Mouse (Mus musculus) left cerebral cortex, adult 18-20 months (tissue): ENCODE measurements around the gene Gm49355. TPM values are rescaled to one million over a fixed set of nuclear protein-coding genes. Genes with fewer than 3 reads are reported as not detected.
"Not testable (repeated sequence)": the region's sequence is repeated elsewhere in the genome, so short reads cannot be mapped to it uniquely, and the experiment has no call there.

Experiments used
- DNase-seq, 2 experiments: peaks; one replicate each; pipeline ENCODE4 v3.0.0; 2021 to 2022; ENCODE audit warnings: low spot score in 2 of 2, mixed read lengths in 1 of 2
- long read RNA-seq, 2 experiments: library from polyadenylated mRNA; stranded (forward); transcript quantifications; one replicate each; pipeline ENCODE4 v2.0.0; 2021
- total RNA-seq, 2 experiments: library from RNA; stranded (reverse); gene quantifications; 2 replicates each; pipeline ENCODE4 v1.2.3; 2021

Gm49355 gene
- total RNA-seq: under 1 TPM; 0.12 to 0.49 TPM
- long read RNA-seq, experiment 1, partial matches to known transcripts: 0 of 1 reads
- long read RNA-seq, experiment 1, other reads (novel, unspliced or antisense): 1 of 1 reads
- long read RNA-seq, experiment 2, partial matches to known transcripts: 0 of 1 reads
- long read RNA-seq, experiment 2, other reads (novel, unspliced or antisense): 1 of 1 reads

DNA sequence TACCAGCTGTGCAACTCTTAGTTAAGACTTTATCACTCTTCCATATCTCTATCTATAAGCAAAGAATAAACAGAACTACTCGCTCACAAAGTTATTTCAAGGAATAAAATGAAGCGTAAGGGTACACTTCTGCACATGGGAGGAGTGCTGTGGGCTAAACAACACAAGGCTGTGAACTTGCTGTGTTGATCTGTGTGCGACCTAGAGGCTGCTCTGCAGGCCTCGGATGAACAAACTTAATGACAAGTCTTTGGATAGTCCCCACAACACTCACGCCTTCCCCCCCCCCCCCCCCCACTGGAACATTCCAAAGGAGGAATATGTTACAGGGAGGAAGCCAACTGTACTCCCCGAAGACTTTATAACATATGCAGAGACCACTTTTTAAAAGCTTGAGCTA lies at the start of gene Gm49355:
TSS of gene Gm49355 (plus strand) at position 336 of the 400 bp plus-strand sequence.
- no peak for DNase-seq

DNA sequence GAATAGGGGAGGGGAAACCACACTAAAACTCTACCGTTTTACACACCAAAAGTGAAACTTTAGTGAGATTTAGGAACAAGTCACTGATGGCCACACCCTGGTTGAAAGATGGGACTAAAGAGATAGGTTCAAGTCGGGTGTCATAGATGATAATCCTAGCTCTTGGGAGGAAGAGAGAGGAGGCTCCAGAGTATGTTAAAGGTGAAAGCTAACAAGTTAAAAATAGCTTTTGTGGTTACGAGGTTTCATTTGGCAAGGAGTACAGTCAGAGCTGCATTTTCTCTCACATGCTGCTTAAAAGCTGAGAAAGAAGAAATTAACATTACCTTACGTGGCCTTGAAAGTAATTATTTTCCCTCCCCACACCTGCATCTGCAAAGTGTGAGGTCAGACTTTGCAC lies 40.0 kb upstream of the Gm49355 start:
- no peak for DNase-seq

DNA sequence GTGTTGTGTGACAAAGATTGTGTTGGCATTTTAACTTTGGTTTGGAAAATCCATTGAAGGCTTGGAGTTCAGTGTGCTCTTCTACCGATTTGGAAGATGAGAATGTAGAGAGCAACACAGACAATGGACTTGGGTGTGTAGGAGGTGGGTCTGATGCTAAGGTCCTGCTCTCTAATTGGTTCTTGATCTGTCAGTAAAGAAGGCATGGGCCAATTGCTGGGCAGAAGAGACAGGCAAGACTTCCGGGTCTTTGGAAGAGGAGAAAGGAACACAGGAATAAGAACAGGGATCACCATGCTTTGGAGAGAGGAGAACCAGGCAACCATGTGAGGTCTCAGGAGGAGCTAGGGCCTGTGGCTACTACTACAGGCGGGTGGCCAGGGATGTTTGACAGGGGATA lies 7.7 kb upstream of the Gm49355 start:
- no peak for DNase-seq

DNA sequence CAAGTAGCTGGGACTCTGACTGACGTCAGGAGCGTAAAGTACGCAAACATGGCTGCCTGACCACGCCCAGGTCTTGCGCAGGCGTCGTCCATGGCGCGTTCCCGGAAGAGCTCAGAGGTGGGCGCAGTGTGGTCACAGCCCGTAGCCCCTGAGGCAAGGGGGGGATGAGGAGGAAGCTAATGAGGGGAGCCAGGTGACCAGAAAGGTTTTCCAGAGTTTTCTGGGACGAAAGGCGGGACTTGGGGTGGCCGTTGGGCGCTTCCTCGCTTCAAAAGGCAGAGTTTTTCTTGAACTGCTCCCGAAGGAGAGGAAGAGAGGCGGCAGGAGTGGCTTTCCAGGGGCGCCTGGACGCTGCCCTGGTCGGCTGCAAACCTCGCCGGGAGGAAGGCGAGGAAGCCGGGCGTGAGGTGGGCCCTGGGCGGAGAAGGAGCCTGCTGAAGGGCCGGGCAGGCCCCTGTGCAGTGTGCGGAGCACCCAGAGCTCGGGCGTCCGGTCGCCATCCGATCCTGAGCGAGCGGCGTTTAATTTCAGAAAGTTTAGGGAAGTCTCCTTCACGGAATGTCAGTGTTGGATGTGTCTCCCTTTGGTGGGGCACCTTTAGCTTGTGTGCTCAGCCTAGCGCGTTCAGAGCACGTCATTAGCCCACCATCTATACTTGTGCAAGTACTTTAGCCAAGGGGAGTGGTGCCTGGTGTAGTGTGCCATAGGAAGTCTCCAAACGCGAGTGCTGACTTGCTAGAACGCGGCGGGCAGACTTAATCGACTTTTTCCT lies 551 bp downstream of the Gm49355 start, which contains the start of gene 3830406C13Rik:
TSS of gene 3830406C13Rik (plus strand) at position 33 of the 772 bp plus-strand sequence.
- DNase-seq: peak; percentile 84 to 90

DNA sequence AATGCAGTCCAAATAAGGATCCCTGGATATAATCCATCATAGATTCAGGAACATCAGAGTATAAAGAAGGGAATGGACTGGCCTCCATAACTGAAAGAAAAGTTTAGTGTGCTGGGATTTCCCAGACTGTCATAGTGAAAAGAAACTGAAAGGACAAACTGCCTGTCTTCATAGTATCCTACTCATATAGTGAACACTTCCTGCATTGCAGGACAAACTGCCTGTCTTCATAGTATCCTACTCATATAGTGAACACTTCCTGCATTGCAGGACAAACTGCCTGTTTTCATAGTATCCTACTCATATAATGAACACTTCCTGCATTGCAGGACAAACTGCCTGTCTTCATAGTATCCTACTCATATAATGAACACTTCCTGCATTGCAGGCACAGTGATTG lies 6.0 kb downstream of the Gm49355 start:
- DNase-seq: not testable (repeated sequence)

DNA sequence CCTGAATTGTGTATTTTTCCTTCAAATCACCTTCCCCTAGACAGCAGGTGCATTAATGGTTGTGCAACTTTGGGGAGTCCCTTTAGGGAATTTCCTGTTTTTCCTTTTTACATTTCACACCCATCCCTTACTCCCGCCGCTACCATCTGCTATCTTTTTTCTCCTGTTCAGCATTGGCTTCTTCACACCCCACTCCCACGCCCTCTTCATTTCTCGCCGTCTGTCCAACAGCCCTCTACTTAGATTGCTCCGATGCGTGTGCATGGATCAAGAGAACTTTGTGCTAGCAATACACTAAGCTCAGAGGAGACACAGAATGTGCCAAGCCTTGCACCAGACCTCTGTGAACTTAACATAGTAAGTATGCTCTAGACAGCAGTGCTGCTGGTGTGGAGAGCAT lies 12.6 kb downstream of the Gm49355 start:
- peak; percentile 74 to 83 for DNase-seq

DNA sequence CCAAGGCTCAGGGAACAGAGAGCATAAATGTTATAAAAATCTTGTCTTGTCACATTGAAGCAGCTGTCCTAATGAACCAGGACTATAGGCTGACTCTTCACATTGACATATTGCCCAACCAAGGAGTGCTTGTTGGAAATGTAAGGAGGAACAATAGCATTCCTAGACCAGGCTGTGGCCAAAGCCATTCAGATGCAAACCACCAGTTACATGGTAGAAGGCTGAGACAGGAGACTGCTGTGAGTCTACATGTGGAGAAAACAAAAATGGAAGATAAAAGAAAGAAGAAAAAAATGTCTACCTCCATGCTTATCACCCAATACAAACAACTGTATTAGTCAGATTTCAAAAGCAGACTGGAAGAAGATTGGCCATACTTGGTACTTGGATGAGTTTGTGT lies 15.4 kb downstream of the Gm49355 start:
- no peak for DNase-seq

DNA sequence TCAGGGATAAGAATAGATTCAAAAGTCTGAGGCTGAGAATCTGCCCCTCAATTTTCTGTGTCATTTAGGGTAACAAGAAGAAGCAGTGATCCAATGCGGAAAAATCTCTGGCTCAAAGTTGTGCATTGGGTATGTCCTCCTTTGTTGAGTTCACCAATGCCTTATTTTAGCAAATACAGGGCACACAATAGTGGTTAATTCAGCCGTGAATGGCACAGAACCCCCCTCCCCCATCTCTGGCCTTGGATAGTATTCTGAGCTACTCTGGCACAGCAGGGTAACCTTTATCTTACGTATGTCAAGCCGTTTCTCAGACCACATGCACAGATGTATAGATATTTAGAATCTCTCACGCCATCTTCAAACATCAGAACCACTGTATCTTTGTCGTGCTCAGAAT lies 15.9 kb downstream of the Gm49355 start:
- DNase-seq: no peak

DNA sequence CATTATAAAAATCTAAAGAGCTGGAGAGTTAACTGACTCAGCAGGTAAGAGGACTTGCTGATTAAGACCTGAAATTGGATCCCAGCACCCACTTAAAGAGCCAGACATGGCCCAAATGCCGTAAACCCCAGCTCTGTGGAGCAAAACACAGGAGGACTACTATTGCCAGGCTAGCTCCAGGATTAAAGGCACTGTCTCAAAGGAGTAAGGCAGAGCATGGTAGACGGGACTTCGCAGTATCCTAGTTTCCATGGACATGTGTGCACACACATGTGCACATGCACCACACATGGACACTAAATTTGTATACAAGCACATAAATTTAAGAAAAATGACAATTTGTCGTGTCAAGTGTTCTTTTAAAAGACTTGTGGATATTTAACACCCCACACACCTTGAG lies 16.5 kb downstream of the Gm49355 start:
- DNase-seq: no peak

DNA sequence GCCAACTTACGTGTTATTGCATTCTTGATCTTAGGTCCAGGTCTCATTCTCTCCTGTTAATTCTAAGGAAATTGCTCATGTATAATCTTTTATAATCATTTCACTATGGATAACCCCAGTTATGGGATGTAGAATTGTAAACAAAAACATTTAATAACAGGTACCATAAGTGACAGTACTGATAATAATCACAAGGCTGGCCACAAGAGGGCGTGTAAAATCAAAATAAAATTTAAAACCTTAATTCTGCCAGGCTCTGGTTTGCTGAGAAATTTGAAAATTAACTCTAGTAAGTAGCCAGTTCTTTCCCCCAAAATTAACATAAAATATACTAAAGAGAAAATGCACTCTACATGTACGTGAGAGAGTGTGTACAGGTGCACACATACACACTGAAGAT lies 16.9 kb downstream of the Gm49355 start:
- DNase-seq: peak; percentile 15 to 34

DNA sequence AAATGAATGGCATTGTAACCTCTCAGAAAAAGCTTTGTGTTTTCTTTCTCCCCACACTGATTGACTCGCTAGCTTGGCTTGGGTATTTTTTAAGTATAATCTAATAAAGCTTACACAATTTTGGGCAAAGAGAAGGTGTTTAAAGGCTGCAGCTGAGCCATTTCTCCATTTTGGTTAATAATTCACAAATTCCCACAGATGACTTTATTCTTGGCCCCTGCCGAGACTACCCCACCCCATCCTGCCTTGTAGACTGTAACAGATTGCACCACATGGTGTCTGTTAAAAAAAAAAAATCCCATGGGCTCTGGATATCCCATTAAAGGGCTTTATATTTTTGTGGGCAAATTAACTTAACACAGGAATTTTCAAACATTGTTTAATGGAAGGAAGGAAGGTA lies 19.3 kb downstream of the Gm49355 start:
- DNase-seq: no peak

DNA sequence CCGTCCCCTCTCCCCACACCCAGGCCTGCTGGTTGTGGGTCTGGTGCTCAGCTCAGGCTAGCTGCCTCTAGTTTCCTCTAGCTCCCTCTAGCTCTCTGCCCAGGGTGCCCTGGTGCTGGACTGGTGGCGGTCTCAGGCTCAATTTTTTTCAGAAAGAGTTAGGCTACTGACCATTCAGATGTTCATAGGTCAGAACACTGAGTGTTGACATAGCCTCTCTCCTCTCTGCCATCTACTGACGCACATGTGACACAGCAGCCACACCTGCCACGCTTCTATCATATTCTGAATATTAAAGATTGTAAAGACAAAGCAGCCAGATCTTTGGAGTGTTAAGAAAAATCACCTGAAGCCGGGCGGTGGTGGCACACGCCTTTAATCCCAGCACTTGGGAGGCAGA lies 49.8 kb downstream of the Gm49355 start:
- DNase-seq: peak in 1 of 2 experiments; percentile 1

DNA sequence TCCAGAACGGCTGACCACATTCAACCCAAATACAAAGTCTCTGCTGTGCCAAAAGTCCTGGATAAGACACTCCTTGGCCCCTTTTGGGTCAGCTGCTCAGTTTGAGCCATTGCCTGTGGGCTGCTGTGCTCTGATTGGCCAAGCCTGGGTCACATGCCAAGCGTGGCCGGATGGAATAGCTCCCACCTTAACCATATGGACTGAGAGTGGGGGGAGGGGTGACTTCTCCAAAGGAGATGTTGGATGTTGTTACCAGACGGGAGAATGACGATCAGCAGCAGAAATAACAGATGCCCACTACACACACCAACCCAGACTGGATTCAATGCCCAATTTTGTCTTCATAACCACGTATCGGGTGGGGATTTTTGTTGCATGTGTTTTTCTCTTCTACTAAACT lies 51.1 kb downstream of the Gm49355 start:
- DNase-seq: no peak

DNA sequence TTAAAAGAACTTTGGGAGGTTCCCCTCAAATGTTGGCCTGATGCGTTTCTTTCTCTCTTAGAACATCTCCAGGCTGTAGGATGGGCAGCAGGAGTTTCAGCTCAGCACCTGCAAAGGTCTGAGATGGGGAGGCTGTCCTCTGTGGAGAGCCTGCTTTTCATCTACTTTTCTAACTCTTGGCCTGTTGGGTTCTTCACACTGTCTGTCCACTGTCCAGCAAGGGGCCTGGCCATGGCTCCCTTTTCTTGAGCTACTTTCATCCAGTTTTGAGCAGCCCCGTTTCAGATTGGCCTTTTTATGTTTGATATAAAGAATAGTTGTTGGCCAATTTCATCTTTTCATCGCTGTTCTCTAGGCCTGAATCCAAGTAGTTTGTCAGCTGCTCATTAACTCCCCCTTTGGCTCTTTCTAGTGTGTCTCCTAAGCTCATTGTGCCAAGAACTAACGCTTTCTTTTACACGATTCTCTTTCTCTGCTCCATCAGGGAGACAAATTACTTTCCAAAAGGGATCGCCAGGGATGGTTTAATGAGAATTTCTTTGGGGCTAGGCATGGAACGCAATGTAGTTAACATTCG lies 53.7 kb downstream of the Gm49355 start:
- no peak for DNase-seq

DNA sequence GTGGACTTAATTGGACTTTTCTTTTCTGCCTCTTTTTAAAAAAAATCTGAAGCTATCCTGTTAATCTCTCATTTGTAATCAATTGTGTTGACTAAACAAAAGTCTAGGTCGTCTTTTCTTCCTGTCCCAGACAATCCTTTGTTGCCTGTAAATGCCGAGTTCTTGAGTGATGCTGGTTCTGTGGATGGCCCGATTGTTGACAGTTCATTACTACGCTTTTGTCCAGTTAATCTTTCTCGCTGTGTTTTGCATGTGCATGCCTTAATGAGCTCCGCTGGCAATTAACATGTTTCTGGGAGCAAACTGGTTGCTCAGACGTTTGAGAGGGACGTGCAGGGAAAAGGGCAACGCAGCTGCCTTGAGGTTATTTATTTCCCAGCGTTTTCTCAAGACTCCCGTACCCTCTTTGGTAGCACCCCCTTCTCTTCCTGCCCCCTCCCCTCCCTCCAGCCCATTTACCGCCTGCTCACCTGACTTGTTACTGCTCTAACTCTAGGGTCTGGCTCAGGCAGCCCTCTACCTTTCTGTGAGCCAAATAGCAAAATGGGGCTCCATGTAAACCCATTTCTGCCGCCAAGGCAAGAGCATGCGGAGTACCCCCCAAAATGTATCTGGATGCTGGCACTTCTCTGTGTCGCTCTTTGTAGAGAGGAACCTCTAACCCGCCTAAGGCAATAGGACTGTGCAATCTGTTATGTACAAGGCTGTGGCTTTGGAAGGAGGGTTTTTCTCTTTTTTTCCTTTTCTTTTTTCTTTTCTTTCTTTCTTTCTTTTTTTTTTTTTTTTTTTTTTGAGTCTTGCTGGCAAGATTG lies 54.4 kb downstream of the Gm49355 start:
- peak in 1 of 2 experiments; percentile 24 for DNase-seq

DNA sequence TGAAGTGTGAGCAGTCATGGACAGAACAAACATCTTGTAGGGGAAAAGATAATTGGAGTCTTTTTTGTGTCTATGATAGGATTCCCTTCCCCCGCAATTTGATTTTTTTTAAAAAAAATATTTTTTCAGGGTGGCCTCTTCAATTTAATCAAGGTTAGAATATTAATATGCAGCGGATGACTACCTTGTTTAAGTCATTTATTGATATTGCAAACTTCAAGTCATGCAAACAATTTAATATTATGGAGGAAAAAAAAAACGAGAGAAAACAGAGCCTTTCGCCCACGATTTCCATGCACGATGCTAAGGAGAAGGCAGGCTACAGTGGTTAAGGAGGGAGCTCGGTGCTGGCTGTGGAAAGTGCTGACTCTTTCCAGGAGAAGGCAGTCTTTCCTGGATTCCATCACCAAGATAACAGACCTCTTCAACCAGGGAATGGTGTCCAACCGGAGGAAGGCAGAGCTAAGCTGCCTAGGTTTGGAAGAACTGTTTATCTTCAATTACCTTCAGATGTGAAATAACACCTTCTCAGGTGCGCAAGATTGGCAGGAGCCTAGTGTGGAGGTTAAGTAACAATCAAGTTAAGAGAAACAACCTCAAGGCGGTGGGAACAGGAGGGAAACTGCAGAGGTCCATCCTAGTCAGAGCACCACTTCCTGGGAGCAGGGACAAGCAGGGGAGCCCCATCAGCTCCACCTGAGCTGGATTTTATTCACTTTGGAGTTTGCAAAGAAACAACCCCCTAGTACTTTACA lies 55.2 kb downstream of the Gm49355 start:
- no peak for DNase-seq

DNA sequence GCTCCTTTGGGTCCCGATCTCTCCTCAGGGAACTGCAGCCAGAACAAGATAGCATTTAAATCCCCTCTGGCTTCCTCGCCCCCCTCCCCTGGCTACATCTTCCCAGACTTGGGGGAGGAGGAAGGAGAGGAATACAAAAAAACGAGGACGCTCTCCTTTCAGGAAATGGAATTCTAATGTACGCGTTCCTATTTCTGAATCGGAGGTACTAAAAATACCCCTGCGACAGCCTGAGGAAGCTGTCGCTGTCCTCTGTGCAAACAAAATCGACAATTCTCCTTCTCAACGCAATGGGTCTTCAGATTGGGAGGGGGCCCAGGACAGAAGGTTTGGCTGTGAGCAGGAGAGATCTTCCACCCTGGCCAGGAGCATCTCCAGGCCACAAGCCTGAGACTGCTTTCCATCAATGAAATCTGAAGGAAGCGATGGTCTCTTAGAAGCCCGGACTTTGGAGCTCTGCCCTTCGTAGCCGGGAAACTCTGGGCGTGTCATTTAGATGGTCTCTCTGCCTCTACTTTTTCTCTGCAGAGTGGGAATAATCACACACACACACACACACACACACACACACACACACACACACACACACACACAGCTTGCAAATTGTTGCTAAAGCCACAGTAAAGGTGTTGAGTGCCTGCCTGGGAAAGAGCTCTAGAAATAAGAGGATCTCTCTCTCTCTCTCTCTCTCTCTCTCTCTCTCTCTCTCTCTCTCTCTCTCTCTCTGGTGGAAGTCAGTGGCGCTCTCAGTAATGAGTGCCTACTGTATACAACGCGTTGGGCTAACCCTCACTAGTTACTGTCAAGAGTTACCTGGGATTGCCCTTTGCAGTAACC lies 56.7 kb downstream of the Gm49355 start:
- DNase-seq: peak in 1 of 2 experiments; percentile 16

DNA sequence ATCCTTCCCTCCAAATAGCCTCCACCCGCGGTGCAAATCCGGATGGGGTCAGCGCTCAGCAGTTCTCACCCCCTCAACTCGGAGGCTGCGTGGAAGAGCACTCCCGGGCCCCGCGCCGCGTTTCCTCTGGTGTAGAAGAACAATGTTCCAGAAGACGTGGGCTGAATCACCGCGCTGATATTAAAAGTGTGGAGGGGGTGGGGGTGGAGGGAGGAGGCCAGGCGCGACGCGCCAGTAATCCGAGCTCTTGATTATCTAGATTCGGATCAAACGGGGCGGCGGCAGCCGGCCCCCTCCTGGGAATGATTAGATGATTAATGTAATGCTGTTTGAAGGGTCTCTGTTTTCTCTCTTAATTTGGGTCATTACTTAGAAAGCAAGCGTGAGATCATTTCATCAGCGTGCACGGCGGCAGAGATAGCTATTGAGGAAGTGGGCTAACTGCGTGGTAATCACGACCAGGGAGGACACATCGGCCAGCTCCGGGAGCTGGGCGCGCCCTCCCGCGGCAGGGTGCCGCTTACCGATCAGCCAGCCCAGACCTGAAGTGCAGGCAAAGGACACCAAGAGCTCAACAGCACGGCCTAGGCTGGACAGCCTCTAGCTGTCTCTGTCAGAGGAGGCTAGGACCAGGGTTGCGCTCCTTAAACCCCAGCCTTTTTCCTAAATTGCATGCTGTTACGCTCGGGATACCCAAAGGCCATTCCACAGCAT lies 57.5 kb downstream of the Gm49355 start:
- DNase-seq: peak in 1 of 2 experiments; percentile 24

DNA sequence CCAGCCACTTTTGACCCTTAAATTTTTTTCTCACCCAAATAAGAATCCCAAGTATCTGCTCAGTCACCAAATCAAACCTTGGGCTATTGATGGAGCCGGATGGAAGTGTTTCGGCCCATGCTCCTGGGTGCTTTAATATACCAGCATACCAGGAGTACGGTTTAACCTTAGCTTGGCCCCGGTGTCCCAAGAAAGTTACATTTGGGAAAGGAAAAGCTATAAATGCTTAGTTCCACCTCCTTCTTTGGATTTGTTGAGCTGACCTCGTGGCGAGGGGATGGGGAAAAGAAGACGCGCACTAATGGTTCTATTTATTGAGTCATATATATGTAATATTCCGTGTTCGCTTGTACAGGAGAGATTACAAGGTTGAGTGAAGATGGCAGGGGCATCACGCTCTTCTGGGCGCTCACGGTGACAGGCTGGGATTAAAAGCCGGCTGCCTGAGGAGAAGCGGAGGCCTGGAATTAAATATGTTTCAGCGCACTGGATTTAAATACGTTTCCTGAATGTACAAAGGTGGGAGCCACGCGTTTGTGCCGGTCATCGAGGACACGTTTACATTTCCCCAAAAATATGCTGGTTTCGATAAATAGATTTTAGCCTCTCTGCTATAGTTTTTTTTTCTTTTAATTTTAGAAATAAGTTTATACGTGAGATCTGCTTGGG lies 58.1 kb downstream of the Gm49355 start:
- DNase-seq: no peak
